Mouse (Mus musculus): ENCODE measurements around the gene Capn5. TPM values are rescaled to one million over a fixed set of nuclear protein-coding genes. Genes with fewer than 3 reads are reported as not detected.

Capn5 gene
- polyA plus RNA-seq, 1 experiment from 2014 or later: 23.6 TPM

- WGBS: 84% methylated on average over 8 of the region's 8 CpGs
- Histone ChIP-seq H3K27ac (replicated peaks) (no peak overlapping the region), H3K4me3 (replicated peaks) (no peak overlapping the region), H3K9me3 (replicated peaks) (no peaks in the 10 kb centered on the region), H3K4me2 (no peak overlapping the region), H3K4me1 (peaks cover 5% of the 10 kb centered on the region), H3K27me3 (replicated peaks) (no peaks in the 10 kb centered on the region), H3K36me3 (peaks cover 19% of the 10 kb centered on the region), H3K9ac (replicated peaks) (no peak overlapping the region)
- ATAC-seq (ENCODE audit: low FRiP score): no peak
Observed at GRCm38 (mm10) chr7:98121673-98122072, 56.4 kb downstream of the Capn5 start.

GRCm38 (mm10) chr7:98121241-98121640 is 56.8 kb downstream of the Capn5 start:
- H3K9ac ChIP-seq (replicated peaks): no peak overlapping the region
- no peaks in the 10 kb centered on the region for H3K9me3 ChIP-seq (replicated peaks)
- no peak overlapping the region for H3K4me2 ChIP-seq
- peaks cover 5% of the 10 kb centered on the region for H3K4me1 ChIP-seq
- WGBS: 87% methylated on average over 3 of the region's 3 CpGs
- no peaks in the 10 kb centered on the region for H3K27me3 ChIP-seq (replicated peaks)
- no peak for ATAC-seq (ENCODE audit: low FRiP score)
- H3K36me3 ChIP-seq: peaks cover 19% of the 10 kb centered on the region
- H3K27ac ChIP-seq (replicated peaks): no peak overlapping the region
- H3K4me3 ChIP-seq (replicated peaks): no peak overlapping the region

DNA sequence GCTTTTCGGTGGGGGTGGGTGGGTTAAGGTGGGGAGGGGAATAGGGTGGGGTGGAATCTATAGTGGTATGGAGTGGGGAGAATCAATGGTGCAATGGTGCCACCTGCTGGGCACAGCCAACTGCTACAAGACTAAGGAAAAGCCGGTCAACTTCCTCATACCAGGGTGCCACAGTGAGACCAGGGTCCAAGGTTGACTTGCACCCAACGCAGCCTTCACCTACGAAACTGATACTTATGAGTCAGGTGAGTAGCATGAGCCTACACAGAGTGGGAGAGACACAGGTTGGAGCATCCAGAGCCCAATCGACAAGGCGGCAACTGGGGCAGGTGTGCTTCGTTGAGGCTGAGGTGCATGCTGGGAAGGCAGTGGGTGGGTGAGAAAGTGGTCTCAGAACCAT is 57.7 kb downstream of the Capn5 start:
- no peaks in the 10 kb centered on the region for H3K9me3 ChIP-seq (replicated peaks)
- WGBS: 3% methylated on average over 7 of the region's 7 CpGs
- peak overlapping the region; percentile 31 for H3K4me3 ChIP-seq (replicated peaks)
- peaks cover 11% of the 10 kb centered on the region for H3K36me3 ChIP-seq
- no peak overlapping the region; the same call in 1 of the 2 replicates for H3K9ac ChIP-seq (replicated peaks)
- peaks cover 5% of the 10 kb centered on the region for H3K4me1 ChIP-seq
- peak; percentile 77 for ATAC-seq (ENCODE audit: low FRiP score)
- H3K27me3 ChIP-seq (replicated peaks): no peaks in the 10 kb centered on the region
- peak overlapping the region; percentile 58 for H3K4me2 ChIP-seq
- no peak overlapping the region for H3K27ac ChIP-seq (replicated peaks)

GRCm38 (mm10) chr7:98119961-98120232 is 58.2 kb downstream of the Capn5 start:
- Histone ChIP-seq H3K36me3 (peaks cover 7% of the 10 kb centered on the region), H3K27me3 (replicated peaks) (no peaks in the 10 kb centered on the region), H3K9ac (replicated peaks) (no peak overlapping the region), H3K9me3 (replicated peaks) (no peaks in the 10 kb centered on the region), H3K4me2 (peak overlapping the region; percentile 58; the same call in 1 of the 2 replicates), H3K4me1 (peaks cover 5% of the 10 kb centered on the region), H3K27ac (replicated peaks) (no peak overlapping the region), H3K4me3 (replicated peaks) (no peak overlapping the region)
- 88% methylated on average over 2 of the region's 2 CpGs for WGBS
- ATAC-seq (ENCODE audit: low FRiP score): peak; percentile 39; the same call in 1 of the 2 replicates

DNA sequence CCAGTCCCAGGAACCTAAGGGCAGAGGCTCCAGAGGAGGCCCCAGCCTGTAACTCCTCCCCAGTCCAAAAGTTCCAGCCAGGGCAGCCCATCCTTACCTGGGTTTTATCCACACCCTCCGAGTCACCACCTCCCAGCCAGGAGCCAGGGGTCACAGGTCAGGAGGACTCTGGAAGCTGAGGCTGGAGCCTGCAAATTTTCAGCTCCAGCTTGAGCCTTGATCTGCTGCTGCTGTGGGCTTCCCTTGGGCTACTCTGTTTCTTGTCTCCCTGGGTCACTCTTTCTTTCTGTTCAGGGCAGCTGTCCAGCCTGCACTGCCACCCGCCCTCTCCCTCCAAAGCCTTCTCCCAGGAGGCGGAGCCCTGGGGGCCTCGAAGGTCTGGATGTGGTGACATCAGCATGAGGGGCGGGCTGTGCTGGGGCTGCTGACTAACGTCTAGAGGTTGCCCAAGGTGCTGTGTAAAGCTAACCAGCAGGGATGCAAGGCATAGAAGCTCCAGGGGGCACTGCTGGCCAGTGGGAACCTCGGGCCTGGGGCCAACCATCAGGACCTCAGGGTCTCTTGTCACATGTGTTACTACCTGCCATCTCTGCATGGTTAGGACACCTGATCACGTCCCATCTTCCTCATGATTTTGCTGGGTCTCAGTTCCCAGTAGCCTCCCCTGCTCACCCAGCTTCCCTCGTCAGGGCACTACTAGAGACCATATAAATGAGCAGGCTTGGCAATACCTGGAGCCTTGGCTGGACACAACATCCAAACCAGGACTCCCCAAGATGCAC is 58.7 kb downstream of the Capn5 start, which contains the start of gene Myo7a:
Myo7a (minus strand) TSS at position 346 of the 782 bp plus-strand sequence.
- H3K27me3 ChIP-seq (replicated peaks): no peaks in the 10 kb centered on the region
- no peaks in the 10 kb centered on the region for H3K9me3 ChIP-seq (replicated peaks)
- 35% methylated on average over 9 of the region's 9 CpGs for WGBS
- peak within 1 kb of the TSS; percentile 31 for H3K4me3 ChIP-seq (replicated peaks)
- peak within 1 kb of the TSS; percentile 58 for H3K4me2 ChIP-seq
- no peak for ATAC-seq (ENCODE audit: low FRiP score)
- H3K4me1 ChIP-seq: peaks cover 5% of the 10 kb centered on the region
- peaks cover 4% of the 10 kb centered on the region for H3K36me3 ChIP-seq
- no peak within 1 kb of the TSS; the same call in 1 of the 2 replicates for H3K9ac ChIP-seq (replicated peaks)
- no peak within 1 kb of the TSS for H3K27ac ChIP-seq (replicated peaks)

DNA sequence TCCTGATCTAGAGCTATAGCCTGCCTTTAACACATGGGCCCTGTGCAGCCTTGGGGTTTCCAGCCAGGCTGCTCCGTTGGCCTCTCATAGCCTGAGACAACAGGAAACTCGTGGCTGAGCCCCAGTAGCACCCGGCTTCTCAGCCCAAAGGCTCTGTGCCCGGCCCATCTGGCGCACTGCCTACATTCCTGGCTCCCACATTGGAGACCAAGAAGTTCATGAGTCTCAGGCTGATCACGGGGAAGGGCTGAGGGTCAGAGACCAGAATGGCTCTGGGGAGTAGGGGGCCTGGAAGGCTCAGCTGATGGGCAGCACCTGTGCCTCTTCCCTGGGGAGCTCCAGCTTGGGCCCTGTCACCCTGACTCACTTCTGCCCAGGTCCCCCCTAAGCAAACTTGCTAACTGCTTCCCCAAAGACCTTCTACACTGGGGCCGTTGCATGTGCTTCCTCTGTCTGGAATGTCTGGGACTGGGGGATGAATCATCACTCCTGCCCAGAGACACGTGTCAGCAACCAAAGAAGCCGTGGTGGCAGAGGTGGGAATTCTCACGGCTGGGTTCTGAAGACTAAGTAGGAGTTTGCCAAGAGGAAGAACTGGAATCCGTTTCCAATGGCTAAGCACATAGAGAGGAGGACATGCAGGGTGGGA is 60.9 kb downstream of the Capn5 start:
- Histone ChIP-seq H3K4me1 (peaks cover 5% of the 10 kb centered on the region), H3K9ac (replicated peaks) (no peak overlapping the region), H3K36me3 (no peaks in the 10 kb centered on the region), H3K27me3 (replicated peaks) (peaks cover 6% of the 10 kb centered on the region), H3K4me2 (no peak overlapping the region), H3K27ac (replicated peaks) (no peak overlapping the region), H3K4me3 (replicated peaks) (no peak overlapping the region), H3K9me3 (replicated peaks) (no peaks in the 10 kb centered on the region)
- no peak for ATAC-seq (ENCODE audit: low FRiP score)
- WGBS: 72% methylated on average over 11 of the region's 11 CpGs

GRCm38 (mm10) chr7:98114656-98115055 is 63.4 kb downstream of the Capn5 start:
- Histone ChIP-seq H3K4me3 (replicated peaks) (no peak overlapping the region), H3K27me3 (replicated peaks) (peaks cover 24% of the 10 kb centered on the region), H3K9me3 (replicated peaks) (no peaks in the 10 kb centered on the region), H3K9ac (replicated peaks) (no peak overlapping the region), H3K4me2 (no peak overlapping the region), H3K36me3 (no peaks in the 10 kb centered on the region), H3K27ac (replicated peaks) (no peak overlapping the region), H3K4me1 (peaks cover 7% of the 10 kb centered on the region)
- 73% methylated on average over 6 of the region's 6 CpGs for WGBS
- no peak for ATAC-seq (ENCODE audit: low FRiP score)

DNA sequence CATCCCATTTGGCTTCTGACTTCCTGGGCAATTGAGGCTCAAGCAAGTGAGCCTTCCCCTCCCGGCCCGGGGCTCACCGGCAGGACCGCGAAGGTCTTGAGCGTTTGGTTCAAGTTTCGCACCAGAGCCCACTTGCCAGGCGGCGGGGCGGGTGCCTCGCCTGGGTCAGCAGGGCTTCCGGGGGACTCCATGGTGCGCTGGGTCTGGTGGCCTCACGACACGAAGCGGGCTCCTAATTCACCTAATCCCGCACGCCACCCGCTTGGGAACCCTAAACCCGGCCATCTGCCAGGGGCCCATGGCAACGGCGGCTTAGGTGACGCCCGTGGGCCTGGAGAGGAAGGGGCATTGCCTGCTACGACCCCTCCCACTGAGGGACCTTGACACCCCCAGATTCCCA is 66.8 kb downstream of the Capn5 start:
- H3K27me3 ChIP-seq (replicated peaks): peaks cover 24% of the 10 kb centered on the region
- 4% methylated on average over 25 of the region's 25 CpGs for WGBS
- H3K4me1 ChIP-seq: peaks cover 7% of the 10 kb centered on the region
- H3K27ac ChIP-seq (replicated peaks): no peak overlapping the region
- H3K36me3 ChIP-seq: no peaks in the 10 kb centered on the region
- 0 out of 2 replicates have a peak overlapping the region, but pooled peaks have one; percentile 5 for H3K9ac ChIP-seq (replicated peaks)
- H3K9me3 ChIP-seq (replicated peaks): no peaks in the 10 kb centered on the region
- no peak for ATAC-seq (ENCODE audit: low FRiP score)
- H3K4me3 ChIP-seq (replicated peaks): peak overlapping the region; percentile 7; the same call in 1 of the 2 replicates
- peak overlapping the region; percentile 44 for H3K4me2 ChIP-seq

GRCm38 (mm10) chr7:98109771-98110170 is 68.3 kb downstream of the Capn5 start:
- no peak overlapping the region for H3K9ac ChIP-seq (replicated peaks)
- H3K27me3 ChIP-seq (replicated peaks): peaks cover 24% of the 10 kb centered on the region
- ATAC-seq (ENCODE audit: low FRiP score): no peak
- no peak overlapping the region for H3K4me3 ChIP-seq (replicated peaks)
- no peaks in the 10 kb centered on the region for H3K36me3 ChIP-seq
- WGBS: 79% methylated on average over 4 of the region's 4 CpGs
- no peak overlapping the region for H3K27ac ChIP-seq (replicated peaks)
- H3K4me1 ChIP-seq: peaks cover 7% of the 10 kb centered on the region
- H3K9me3 ChIP-seq (replicated peaks): no peaks in the 10 kb centered on the region
- H3K4me2 ChIP-seq: no peak overlapping the region

DNA sequence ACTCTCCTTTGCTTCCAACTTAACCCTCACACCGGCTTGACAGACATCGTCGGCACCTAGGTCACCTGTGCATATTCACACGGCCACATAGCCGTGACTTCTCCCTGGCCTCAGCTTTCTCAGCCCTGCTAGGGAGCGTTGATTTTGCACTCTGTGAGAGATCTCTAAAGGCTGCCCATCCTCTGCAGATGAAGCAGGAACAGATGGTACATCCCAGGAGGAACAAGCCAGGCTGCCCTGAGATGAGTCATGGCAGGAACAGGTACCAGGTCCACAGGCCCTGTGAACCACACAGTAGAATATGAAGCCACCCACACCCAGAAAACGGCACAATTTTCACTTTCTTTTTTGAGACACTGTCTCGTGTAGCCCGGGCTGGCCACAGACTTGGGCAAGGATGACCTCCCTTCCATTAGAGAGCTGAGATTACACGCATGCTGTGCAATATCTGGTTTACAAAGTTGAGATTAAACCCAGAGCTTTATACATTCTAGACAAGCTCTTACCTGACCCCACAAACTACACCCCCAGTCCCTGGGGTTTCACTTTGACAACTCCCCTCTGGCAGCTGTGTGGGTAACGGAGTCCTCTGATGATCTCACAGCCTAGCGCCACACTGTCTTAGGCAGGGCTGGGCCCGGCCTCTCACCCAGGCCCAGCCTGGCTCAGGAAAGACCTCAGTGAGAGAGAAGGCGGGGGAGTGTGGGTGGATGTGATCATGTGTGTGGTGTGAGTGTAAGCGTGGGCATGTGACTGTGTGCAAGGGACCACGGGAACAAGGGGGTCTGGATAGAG is 69.2 kb downstream of the Capn5 start:
- 89% methylated on average over 16 of the region's 16 CpGs for WGBS
- H3K4me3 ChIP-seq (replicated peaks): no peak overlapping the region
- H3K36me3 ChIP-seq: no peaks in the 10 kb centered on the region
- H3K4me1 ChIP-seq: peaks cover 8% of the 10 kb centered on the region
- no peak overlapping the region for H3K27ac ChIP-seq (replicated peaks)
- H3K9ac ChIP-seq (replicated peaks): no peak overlapping the region
- no peak for ATAC-seq (ENCODE audit: low FRiP score)
- H3K27me3 ChIP-seq (replicated peaks): peaks cover 24% of the 10 kb centered on the region
- H3K4me2 ChIP-seq: no peak overlapping the region
- H3K9me3 ChIP-seq (replicated peaks): no peaks in the 10 kb centered on the region

- WGBS: 91% methylated on average over 7 of the region's 7 CpGs
Observed at GRCm38 (mm10) chr7:98106272-98106671, 71.8 kb downstream of the Capn5 start.

More at GRCm38 (mm10) chr7:98106272-98106671, 71.8 kb downstream of the Capn5 start:
- ATAC-seq (ENCODE audit: low FRiP score): no peak
- H3K9me3 ChIP-seq (replicated peaks): no peaks in the 10 kb centered on the region
- H3K36me3 ChIP-seq: no peaks in the 10 kb centered on the region
- no peak overlapping the region for H3K9ac ChIP-seq (replicated peaks)
- H3K4me1 ChIP-seq: peaks cover 20% of the 10 kb centered on the region
- no peak overlapping the region for H3K4me2 ChIP-seq
- H3K27me3 ChIP-seq (replicated peaks): peaks cover 10% of the 10 kb centered on the region; the same call in 1 of the 2 replicates
- H3K4me3 ChIP-seq (replicated peaks): no peak overlapping the region
- H3K27ac ChIP-seq (replicated peaks): no peak overlapping the region

Measured in neural tube, embryonic 15.5 days (tissue).